In genomic region chr11:70654198-70654922, GRCm38 (mm10) we compare ENCODE assay signal across 8 mouse cellular contexts. TPM values are rescaled to one million over a fixed set of nuclear protein-coding genes. Genes with fewer than 3 reads are reported as not detected.
DNase-seq lines count a peak whose midpoint lies in the region; ATAC-seq lines count a peak whose summit lies in the region.

TSS of gene Pfn1 (minus strand) at chr11:70654644.

- H3K9ac ChIP-seq in embryonic facial prominence, embryonic 13.5 days = peak within 1 kb of the TSS; percentile 100
- peak within 1 kb of the TSS; percentile 100 for H3K9ac ChIP-seq in heart, embryonic 11.5 days (ENCODE audit: low read depth, low read length)
- H3K9ac ChIP-seq in kidney, embryonic 16.5 days (replicated peaks; ENCODE audit: low read length) = peak within 1 kb of the TSS; percentile 99
- peak within 1 kb of the TSS; percentile 99 for H3K9ac ChIP-seq in liver, embryonic 12.5 days
- peak within 1 kb of the TSS; percentile 98 for H3K9ac ChIP-seq in stomach, embryonic 14.5 days (replicated peaks; ENCODE audit: low read depth, low read length)

- 0% methylated on average over 60 of the region's 61 CpGs for WGBS in embryonic facial prominence, embryonic 13.5 days
- WGBS in heart, embryonic 11.5 days (ENCODE audit: insufficient replicate concordance) = under 1% methylated on average over 52 of the region's 61 CpGs
- under 1% methylated on average over 57 of the region's 61 CpGs for WGBS in kidney, embryonic 16.5 days
- WGBS in liver, embryonic 12.5 days (ENCODE audit: insufficient replicate concordance) = under 1% methylated on average over 58 of the region's 61 CpGs
- WGBS in stomach, embryonic 14.5 days = under 1% methylated on average over 57 of the region's 61 CpGs

- peak within 1 kb of the TSS; percentile 97 for H3K27ac ChIP-seq in embryonic facial prominence, embryonic 13.5 days
- H3K27ac ChIP-seq in heart, embryonic 11.5 days (ENCODE audit: low read depth, low read length) = peak within 1 kb of the TSS; percentile 99
- peak within 1 kb of the TSS; percentile 99 for H3K27ac ChIP-seq in kidney, embryonic 16.5 days (ENCODE audit: low read length)
- peak within 1 kb of the TSS; percentile 99 for H3K27ac ChIP-seq in liver, embryonic 12.5 days
- H3K27ac ChIP-seq in stomach, embryonic 14.5 days (ENCODE audit: low read length) = peak within 1 kb of the TSS; percentile 99

- peak within 1 kb of the TSS; percentile 97 for H3K4me2 ChIP-seq in embryonic facial prominence, embryonic 13.5 days
- H3K4me2 ChIP-seq in heart, embryonic 11.5 days = peak within 1 kb of the TSS; percentile 82
- H3K4me2 ChIP-seq in kidney, embryonic 16.5 days (replicated peaks; ENCODE audit: low read depth, low read length) = peak within 1 kb of the TSS; percentile 98
- peak within 1 kb of the TSS; percentile 93 for H3K4me2 ChIP-seq in liver, embryonic 12.5 days
- peak within 1 kb of the TSS; percentile 85 for H3K4me2 ChIP-seq in stomach, embryonic 14.5 days (replicated peaks; ENCODE audit: low read depth, low read length)

- H3K4me1 ChIP-seq in embryonic facial prominence, embryonic 13.5 days = peaks cover 69% of the 10 kb centered on the region
- peaks cover 51% of the 10 kb centered on the region for H3K4me1 ChIP-seq in heart, embryonic 11.5 days (ENCODE audit: control insufficient read depth, insufficient read depth, low read length)
- peaks cover 60% of the 10 kb centered on the region for H3K4me1 ChIP-seq in kidney, embryonic 16.5 days (ENCODE audit: insufficient read depth, low read length)
- H3K4me1 ChIP-seq in liver, embryonic 12.5 days = peaks cover 78% of the 10 kb centered on the region
- peaks cover 35% of the 10 kb centered on the region for H3K4me1 ChIP-seq in stomach, embryonic 14.5 days (ENCODE audit: control insufficient read depth, insufficient read depth, low read length)

- peak; percentile 94 for DNase-seq in A20 (ENCODE audit: low read depth, low spot score)
- DNase-seq in adrenal gland, postnatal 25 days = peak; percentile 87
- DNase-seq in natural killer cell, adult 2 months (ENCODE audit: low spot score in 2 of 2) = peak; percentile 65 to 81

- peaks cover 36% of the 10 kb centered on the region for H3K36me3 ChIP-seq in embryonic facial prominence, embryonic 13.5 days
- peaks cover 26% of the 10 kb centered on the region for H3K36me3 ChIP-seq in heart, embryonic 11.5 days (ENCODE audit: control insufficient read depth, insufficient read depth, low read length)
- H3K36me3 ChIP-seq in kidney, embryonic 16.5 days (ENCODE audit: insufficient read depth, low read length) = peaks cover 34% of the 10 kb centered on the region
- peaks cover 38% of the 10 kb centered on the region for H3K36me3 ChIP-seq in liver, embryonic 12.5 days
- H3K36me3 ChIP-seq in stomach, embryonic 14.5 days (ENCODE audit: control insufficient read depth, insufficient read depth, low read length) = peaks cover 31% of the 10 kb centered on the region

- peak; percentile 33; the same call in 1 of the 2 replicates for ATAC-seq in embryonic facial prominence, embryonic 13.5 days (ENCODE audit: insufficient number of reproducible peaks, insufficient read depth, low FRiP score, low TSS enrichment, low read depth)
- peak; percentile 33; the same call in 1 of the 2 replicates for ATAC-seq in heart, embryonic 11.5 days (replicated peaks; ENCODE audit: insufficient number of reproducible peaks, low FRiP score, low TSS enrichment)
- ATAC-seq in kidney, embryonic 16.5 days (ENCODE audit: low FRiP score, low TSS enrichment) = peak; percentile 39
- ATAC-seq in liver, embryonic 12.5 days = peak; percentile 46
- peak; percentile 43; the same call in 1 of the 2 replicates for ATAC-seq in stomach, embryonic 14.5 days (ENCODE audit: insufficient number of reproducible peaks, insufficient read depth, low FRiP score, low read depth)

- no peaks in the 10 kb centered on the region for H3K9me3 ChIP-seq in embryonic facial prominence, embryonic 13.5 days
- H3K9me3 ChIP-seq in heart, embryonic 11.5 days (replicated peaks; ENCODE audit: control insufficient read depth, low read length) = no peaks in the 10 kb centered on the region
- no peaks in the 10 kb centered on the region for H3K9me3 ChIP-seq in kidney, embryonic 16.5 days (ENCODE audit: low read length)
- no peaks in the 10 kb centered on the region for H3K9me3 ChIP-seq in liver, embryonic 12.5 days (replicated peaks)
- no peaks in the 10 kb centered on the region for H3K9me3 ChIP-seq in stomach, embryonic 14.5 days (ENCODE audit: control insufficient read depth, low read depth, low read length)

- peak within 1 kb of the TSS; percentile 100 for H3K4me3 ChIP-seq in embryonic facial prominence, embryonic 13.5 days
- peak within 1 kb of the TSS; percentile 100 for H3K4me3 ChIP-seq in heart, embryonic 11.5 days (ENCODE audit: low read depth, low read length)
- peak within 1 kb of the TSS; percentile 100 for H3K4me3 ChIP-seq in kidney, embryonic 16.5 days (ENCODE audit: low read length)
- peak within 1 kb of the TSS; percentile 99 for H3K4me3 ChIP-seq in liver, embryonic 12.5 days
- H3K4me3 ChIP-seq in stomach, embryonic 14.5 days (ENCODE audit: low read depth, low read length) = peak within 1 kb of the TSS; percentile 100

- H3K27me3 ChIP-seq in embryonic facial prominence, embryonic 13.5 days = no peaks in the 10 kb centered on the region
- no peaks in the 10 kb centered on the region for H3K27me3 ChIP-seq in heart, embryonic 11.5 days (ENCODE audit: control insufficient read depth, insufficient read depth, low read length)
- H3K27me3 ChIP-seq in kidney, embryonic 16.5 days (ENCODE audit: insufficient read depth, low read length) = no peaks in the 10 kb centered on the region
- H3K27me3 ChIP-seq in liver, embryonic 12.5 days (replicated peaks) = 0 out of 2 replicates have a peak, but pooled peaks cover 9% of the 10 kb centered on the region
- H3K27me3 ChIP-seq in stomach, embryonic 14.5 days (ENCODE audit: control insufficient read depth, insufficient read depth, low read length) = no peaks in the 10 kb centered on the region

RNA-seq across cellular contexts. Expression of gene Pfn1, which starts in this region (rescaled TPM):
- 922 and 959 TPM in 2 replicates for total RNA-seq in adrenal gland, postnatal 25 days (2021)
- polyA plus RNA-seq in embryonic facial prominence, embryonic 13.5 days (2015; fragmentation: Nextera tagmentation; extraction: Ambion mirVana) = 1,478 and 1,672 TPM in 2 replicates
- polyA plus RNA-seq in heart, embryonic 11.5 days (2014; fragmentation: Nextera tagmentation; extraction: Ambion mirVana) = 1,771 and 1,932 TPM in 2 replicates
- 1,671 and 1,948 TPM in 2 replicates for polyA plus RNA-seq in kidney, embryonic 16.5 days (2015; fragmentation: Nextera tagmentation; extraction: Ambion mirVana)
- polyA plus RNA-seq in liver, embryonic 12.5 days (2016; fragmentation: Nextera tagmentation; extraction: Ambion mirVana) = 1,519 and 1,532 TPM in 2 replicates
- 2,006 and 2,065 TPM in 2 replicates for polyA plus RNA-seq in stomach, embryonic 14.5 days (2014; fragmentation: Nextera tagmentation; extraction: Ambion mirVana)

Comparison
In these comparisons a context has a peak if more than half of its experiments do, and no peak if none do; other contexts are left out.
1. Peak in every context shown above with its lines: DNase-seq, ATAC-seq, H3K4me3 ChIP-seq and H3K27ac ChIP-seq.